Mouse (Mus musculus) ovary, postnatal 10 days (tissue): ENCODE measurements around the gene Med18.
"Not testable (repeated sequence)": the region's sequence is repeated elsewhere in the genome, so short reads cannot be mapped to it uniquely, and the experiment has no call there.

Experiments
- DNase-seq: peaks from one replicate; pipeline ENCODE4 v3.0.0; 2022; ENCODE audit warnings: low spot score

Gene Med18

DNA sequence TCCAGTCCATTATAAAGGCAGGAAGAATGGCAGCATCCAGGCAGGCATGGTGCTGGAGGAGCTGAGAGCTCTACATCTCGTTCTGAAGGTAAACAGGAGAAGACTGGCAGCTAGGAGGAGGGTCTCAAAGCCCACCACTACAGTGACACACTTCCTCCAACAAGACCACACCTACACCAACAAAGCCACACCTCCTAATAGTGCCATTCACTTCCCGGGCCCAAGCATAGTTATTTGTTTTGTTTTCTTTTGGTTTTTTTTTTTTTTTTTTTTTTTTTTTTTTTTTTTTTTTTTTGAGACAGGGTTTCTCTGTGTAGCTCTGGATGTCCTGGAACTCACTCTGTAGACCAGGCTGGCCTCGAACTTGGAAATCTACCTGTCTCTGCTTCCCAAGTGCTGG is 18.4 kb upstream of the Med18 start:
- not testable (repeated sequence) for DNase-seq

DNA sequence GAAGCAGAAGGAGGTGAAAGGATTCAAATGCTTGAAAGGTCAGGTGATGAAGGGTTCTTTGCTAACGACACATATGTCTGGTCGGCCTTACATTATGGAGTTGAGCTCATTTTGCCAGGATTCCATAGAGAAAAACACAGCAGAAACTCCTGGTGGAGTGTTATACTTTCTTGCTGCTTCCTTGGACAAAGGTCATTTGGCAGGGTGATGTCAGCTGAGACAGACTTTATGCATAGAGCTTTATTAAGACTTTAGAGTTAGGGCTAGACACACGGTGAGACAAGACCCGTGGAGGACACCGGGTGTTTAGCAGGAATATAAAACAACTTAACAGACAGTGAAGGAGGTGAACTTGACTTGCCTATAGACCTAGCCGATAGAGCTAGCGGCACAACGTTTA is 14.1 kb upstream of the Med18 start:
- no peak for DNase-seq

- DNase-seq: no peak
Observed at GRCm38 (mm10) chr4:132475895-132476878, 12.5 kb upstream of the Med18 start.

DNA sequence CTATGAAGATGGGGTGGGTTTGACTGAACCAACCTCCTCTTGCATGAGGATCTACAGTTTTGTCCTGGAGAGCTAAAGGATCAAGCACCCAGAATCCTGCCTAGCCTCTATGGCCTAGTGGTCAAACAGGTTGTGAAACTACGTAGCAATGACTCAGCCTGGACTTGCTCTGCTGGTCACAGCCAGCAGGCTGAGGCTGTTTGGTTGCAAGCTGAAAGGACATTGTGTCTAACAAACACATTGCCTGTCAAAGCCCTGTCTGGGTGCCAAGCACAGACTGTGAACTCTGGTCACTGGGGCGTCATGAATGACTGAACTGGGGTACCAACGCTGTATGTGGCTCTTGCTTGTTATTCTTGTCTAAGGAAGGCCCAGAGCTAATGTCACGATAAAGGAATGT is 10.9 kb upstream of the Med18 start:
- no peak for DNase-seq

DNA sequence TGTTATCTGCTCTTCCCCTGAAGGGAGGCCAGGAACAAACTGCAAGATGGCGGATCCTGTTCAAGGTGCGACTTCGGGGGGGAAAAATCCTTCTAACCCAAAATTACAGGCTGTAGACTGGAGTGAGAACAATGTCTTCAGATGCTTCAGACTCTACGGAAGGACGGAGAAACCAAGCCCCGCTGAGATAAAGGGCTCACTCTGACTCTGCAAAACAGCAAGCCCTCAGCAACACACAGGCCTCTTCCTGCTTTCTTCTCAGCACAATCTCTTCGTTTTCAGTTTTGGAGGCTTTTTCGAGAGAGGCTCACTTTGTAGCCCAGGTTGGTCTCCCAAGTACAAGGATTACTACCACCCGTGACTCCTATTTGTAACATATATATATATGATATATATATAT is 9.7 kb upstream of the Med18 start:
- DNase-seq: no peak

GRCm38 (mm10) chr4:132469873-132470272 is 6.2 kb upstream of the Med18 start:
- DNase-seq: no peak

DNA sequence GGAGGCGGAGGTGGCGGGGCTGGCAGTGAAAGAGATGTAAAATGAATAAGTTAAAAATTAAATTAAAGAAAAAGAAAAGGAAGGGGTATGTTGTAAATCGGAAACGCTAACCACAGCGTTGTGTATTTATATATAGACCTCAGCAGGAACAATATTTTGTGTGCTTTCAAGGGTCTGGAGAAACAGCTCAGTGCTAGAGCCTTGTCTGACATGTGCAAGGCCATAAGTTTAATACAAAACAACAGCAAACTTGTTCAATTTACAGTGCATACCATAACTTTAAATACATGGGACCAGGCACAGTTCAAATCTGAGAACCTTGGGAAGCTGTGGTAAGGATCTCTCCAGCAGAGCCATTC is 513 bp upstream of the Med18 start:
- DNase-seq: no peak

DNA sequence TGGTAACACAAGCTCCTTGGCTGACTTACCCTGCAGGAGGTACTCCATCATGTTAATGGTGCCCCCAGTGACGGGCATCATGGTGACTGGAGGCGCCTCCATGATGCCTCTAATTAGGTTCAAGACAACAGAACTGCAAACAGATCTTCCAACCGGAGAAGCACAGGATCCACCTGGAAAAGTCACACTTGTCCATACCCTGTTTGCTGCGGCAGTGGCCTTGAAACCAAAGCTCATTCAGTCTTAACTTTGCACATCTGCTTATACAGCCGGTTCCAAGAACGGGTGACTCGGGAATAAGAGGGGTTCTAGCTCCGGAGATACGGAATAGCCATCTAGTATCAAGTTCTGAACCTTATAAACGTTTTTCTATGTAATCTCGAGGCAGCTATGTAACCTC is 885 bp downstream of the Med18 start:
- no peak for DNase-seq

DNA sequence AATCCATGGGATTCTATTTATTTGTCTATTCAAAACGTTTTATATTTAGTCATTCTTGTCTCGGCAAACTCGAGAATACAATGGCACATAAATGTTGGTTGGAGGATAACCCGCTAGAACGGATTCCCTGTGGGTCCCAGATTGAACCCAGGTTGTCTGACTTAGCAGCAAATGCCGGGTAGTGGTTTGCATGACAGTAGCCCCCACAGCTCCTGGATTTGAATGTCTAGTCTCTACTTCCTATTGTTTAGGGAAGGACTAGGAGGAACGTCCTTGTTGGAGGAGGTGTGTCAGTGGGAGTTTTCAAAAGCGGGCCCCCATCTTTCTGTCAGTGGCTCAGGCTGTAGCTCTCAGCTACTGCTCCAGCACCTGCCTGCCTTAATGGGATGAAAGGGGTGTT is 3.5 kb downstream of the Med18 start:
- no peak for DNase-seq

DNA sequence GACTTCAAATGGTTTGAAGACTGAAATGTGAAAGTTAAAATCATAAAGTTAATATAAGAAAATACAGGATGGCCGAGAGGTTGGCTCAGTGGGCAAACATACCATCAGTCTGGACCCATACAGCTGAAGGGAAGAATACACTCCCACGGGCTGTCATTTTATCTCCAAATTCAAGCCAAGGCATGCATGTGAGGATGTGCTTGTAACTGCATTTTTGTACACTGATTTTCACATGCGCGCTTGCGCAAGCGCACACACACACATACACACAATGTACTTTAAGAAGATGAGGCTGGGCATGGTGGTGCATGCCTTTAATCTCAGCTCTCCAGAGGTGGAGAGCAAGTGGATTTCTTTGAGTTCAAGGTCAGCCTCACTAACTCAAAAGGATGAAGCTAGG is 8.2 kb downstream of the Med18 start:
- no peak for DNase-seq

DNA sequence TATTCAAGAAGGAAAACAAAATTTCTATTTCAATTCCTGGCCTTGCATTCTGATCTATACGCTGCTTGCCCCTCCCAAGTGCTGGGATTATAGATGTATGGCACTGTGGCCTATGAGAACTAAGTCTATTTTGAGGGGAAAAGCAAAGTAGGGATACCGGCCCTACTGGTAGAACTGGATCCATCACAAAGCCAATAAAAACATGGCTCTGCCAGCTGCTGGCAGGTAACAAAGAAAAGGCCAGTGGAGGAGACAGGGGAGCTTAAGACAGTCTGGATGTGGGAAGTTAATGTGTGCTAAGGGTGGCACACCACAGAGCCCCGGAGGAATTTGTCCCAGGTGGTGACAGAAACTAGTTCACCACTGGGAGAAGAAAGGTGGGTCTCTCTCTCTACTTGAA is 8.6 kb downstream of the Med18 start:
- no peak for DNase-seq

- no peak for DNase-seq
Observed at GRCm38 (mm10) chr4:132454216-132454615, 9.5 kb downstream of the Med18 start.

DNA sequence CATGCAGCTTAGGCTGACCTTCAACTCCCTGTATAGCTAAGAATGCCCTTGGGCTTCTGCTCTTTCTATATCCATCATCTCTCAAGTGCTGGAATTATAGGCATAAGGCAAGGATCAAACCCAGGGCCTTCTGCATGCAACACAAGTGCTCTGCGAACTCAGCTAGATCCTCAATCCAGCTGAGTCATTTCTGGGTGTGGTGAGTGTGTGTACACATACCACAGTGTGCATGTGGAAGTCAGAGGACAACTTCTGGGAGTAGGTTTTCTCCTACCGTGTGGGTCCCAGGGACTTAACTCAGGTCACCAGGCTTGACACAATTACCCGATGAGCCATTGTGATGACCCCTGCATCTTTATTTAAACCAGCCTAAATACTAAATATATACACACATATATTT is 13.9 kb downstream of the Med18 start:
- no peak for DNase-seq

DNA sequence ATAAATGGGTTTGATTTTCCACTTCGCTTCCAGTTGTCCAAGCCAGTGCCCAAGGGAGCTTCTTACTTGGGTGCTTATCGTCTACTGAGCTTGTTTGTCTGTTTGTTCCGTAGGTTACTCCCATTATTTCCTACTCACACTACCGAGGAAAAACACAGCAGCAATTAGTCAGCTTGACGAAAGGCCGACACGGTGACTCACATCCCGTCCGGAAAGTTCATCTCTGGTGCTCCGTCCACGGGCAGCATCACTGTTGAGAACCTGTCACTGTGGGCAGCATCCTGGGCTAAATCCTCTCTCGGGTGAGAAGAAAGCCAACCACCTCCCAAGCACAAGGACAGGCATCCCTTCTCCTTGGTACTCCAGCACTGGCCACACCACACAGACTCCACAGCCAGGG is 17.6 kb downstream of the Med18 start:
- no peak for DNase-seq

DNA sequence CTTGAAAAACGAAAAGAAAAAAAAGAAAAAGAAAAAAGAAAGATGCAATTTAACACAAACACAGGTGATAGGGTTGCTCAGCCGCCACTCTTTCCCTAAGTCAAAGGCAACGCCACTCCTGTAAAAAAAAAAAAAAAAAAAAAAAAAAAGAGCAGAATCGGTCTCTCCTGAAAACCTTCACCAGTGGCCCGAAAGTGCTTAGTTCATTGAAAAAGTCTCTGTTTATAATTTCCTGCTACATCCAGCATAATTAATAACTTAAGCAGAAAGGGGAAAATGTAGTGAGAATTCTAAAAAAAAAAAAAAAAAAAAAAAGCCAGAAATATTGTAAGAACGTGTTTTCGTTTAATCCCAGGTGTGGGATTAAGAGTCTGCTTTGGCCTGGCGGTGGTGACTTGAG is 19.2 kb downstream of the Med18 start:
- DNase-seq: no peak

GRCm38 (mm10) chr4:132437857-132438256 is 25.9 kb downstream of the Med18 start:
- DNase-seq: no peak

DNA sequence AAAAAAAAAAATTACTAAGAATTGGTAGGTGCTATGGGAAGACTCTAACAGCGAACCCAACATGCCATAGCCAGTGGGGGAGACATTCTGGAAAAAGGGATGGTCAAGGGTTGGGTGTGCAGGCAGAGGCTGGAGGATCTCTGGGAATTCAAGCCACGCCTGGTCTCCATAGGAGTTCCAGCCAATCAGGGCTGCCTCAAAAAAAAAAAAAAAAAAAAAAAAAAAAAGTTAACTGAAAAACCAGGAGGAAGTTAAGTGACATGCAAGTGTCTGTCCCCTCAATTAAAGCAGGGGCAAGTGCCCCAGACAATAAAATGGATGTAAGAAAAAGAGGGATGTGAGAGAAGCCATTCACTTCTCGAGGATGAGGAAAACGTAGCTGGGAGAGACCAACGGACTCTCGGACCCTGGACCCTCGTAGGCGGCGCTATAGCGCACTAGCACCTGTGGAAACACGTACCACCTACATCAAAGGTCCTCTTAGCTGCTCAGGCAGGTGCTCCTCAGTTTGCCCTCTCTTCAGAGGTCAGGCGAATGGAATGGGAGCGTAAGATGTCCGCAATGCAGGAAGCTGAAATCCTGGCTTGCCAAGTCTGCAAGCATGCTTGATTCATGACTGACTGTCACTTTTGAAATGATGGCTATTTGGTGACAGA is 30.9 kb downstream of the Med18 start:
- DNase-seq: no peak

DNA sequence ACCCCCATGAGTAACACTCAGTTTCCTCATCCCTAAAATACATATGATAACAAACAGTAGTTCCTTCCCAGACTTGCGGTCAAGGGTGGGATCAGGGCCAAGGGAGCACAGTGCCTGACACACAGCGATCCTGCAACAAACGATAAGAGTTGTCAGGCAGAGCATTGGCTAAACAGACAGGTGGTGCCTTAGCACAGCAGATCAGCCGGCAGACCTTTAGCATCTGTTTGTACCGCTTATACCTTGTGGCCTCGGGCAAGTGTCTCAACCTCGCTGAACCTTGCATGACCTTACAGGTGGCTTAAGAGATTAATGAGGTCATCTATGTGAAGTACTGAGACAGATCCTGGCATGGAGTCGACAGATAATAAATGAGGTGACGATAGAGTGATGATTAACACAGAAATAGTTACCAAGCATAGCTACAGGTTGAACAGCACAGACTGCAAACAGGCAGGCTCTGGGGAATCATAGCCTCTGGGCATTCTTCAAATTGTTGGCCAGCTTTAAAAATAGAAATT is 35.6 kb downstream of the Med18 start:
- DNase-seq: no peak

DNA sequence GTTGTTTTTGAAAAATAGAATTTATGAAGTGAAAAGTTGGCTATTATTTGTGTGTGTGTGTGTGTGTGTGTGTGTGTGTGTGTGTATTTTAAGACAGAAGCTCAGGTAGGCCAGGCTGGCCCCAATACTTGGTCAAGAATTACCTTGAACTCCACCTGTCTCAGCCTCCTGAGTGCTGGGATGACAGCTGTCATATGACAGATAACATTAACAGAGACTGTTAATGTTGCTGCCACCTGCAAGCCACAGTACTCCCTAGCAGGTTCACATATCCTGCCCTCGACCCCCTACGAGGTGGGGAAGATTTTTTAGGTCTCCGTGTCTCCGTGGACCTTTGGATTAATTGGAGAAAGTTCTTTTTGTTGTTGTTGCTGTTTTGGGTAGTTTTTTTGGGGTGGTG is 36.2 kb downstream of the Med18 start:
- no peak for DNase-seq

GRCm38 (mm10) chr4:132426021-132426420 is 37.7 kb downstream of the Med18 start:
- no peak for DNase-seq

- DNase-seq: no peak
Observed at GRCm38 (mm10) chr4:132424765-132425164, 39.0 kb downstream of the Med18 start.

- peak; percentile 90 for DNase-seq
Observed at GRCm38 (mm10) chr4:132421923-132422782, 41.6 kb downstream of the Med18 start, which contains the start of gene Phactr4. Phactr4 (minus strand) TSS chr4:132422489.
